Mouse (Mus musculus) stomach, embryonic 16.5 days (tissue): ENCODE data around the gene Gm9758. TPM values are rescaled to one million over a fixed set of nuclear protein-coding genes. Genes with fewer than 3 reads are reported as not detected.
"Not testable (repeated sequence)": the region's sequence is repeated elsewhere in the genome, so short reads cannot be mapped to it uniquely, and the experiment has no call there.

ENCODE experiments used
- ATAC-seq: fragments of 200-750 bp; cut with Nextera tagmentation; 2 replicates; pipeline ENCODE4 v1.8.0; 2017; ENCODE audit warnings: moderate number of reproducible peaks, moderate TSS enrichment; ENCODE audit not compliant: insufficient read depth, low FRiP score
- H3K27ac ChIP-seq: fragments of 300-500 bp; sonication (generic); 2 replicates; pipeline ENCODE4 v1.5.1; 2014; ENCODE audit warnings: low read length
- H3K27me3 ChIP-seq: fragments of 300-500 bp; sonication (generic); 2 replicates; pipeline ENCODE4 v1.6.1; 2014; ENCODE audit warnings: low read length, control low read depth, mixed read lengths; ENCODE audit not compliant: control insufficient read depth, insufficient read depth
- H3K36me3 ChIP-seq: fragments of 300-500 bp; sonication (generic); 2 replicates; pipeline ENCODE4 v1.6.1; 2014; ENCODE audit warnings: low read length; ENCODE audit not compliant: control insufficient read depth, insufficient read depth
- H3K4me1 ChIP-seq: fragments of 300-500 bp; sonication (generic); 2 replicates; pipeline ENCODE4 v1.6.1; 2014; ENCODE audit warnings: low read length, control low read depth, mixed read lengths; ENCODE audit not compliant: control insufficient read depth, insufficient read depth
- H3K4me2 ChIP-seq: fragments of 300-500 bp; sonication (generic); 2 replicates; pipeline ENCODE4 v1.6.1; 2014; ENCODE audit warnings: low read depth, low read length, mixed read lengths
- H3K4me3 ChIP-seq: fragments of 300-500 bp; sonication (generic); replicated peaks from 2 replicates; pipeline ENCODE4 v1.5.1; 2014; ENCODE audit warnings: mild to moderate bottlenecking, low read length
- H3K9ac ChIP-seq: fragments of 300-500 bp; sonication (generic); 2 replicates; pipeline ENCODE4 v1.6.1; 2014; ENCODE audit warnings: low read length
- H3K9me3 ChIP-seq: fragments of 300-500 bp; sonication (generic); replicated peaks from 2 replicates; pipeline ENCODE4 v1.6.1; 2016; ENCODE audit warnings: low read length, control low read depth; ENCODE audit not compliant: control insufficient read depth
- WGBS: fragments of 180-500 bp; shearing (Covaris S2); extraction: QIAGEN DNeasy Blood & Tissue Kit; methylation state at CpG from one replicate; pipeline ENCODE4 v1.1.7; 2014; 5-methylcytosine and 5-hydroxymethylcytosine counted together
- polyA plus RNA-seq: library from polyadenylated mRNA; unstranded; fragments of >200 nt; fragmentation: Nextera tagmentation; extraction: Ambion mirVana; gene quantifications from 2 replicates; pipeline ENCODE4 v1.2.1, GENCODE M21; 2015

Gm9758 gene
- polyA plus RNA-seq, 1 experiment from 2014 or later: not detected

DNA sequence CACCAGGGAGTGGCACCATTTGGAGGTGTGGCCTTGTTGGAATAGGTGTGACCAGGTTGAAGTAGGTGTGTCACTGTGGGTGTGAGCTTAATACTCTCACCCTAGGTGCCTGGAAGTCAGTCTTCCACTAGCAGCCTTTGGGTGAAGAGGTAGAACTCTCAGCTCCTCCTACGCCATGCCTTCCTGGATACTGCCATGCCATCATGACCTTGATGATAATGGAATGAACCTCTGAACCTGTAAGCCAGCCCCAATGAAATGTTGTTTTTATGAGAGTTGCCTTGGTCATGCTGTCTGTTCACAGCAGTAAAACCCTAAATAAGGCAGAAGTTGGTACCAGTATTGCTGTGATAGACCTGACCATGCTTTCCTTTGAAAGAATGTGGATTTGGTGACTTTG lies 26.3 kb upstream of the Gm9758 start:
- H3K36me3 ChIP-seq, H3K27me3 ChIP-seq, H3K27ac ChIP-seq, H3K4me1 ChIP-seq, H3K9ac ChIP-seq, H3K4me2 ChIP-seq, H3K4me3 ChIP-seq, H3K9me3 ChIP-seq, ATAC-seq: not testable (repeated sequence)
- WGBS: 87% methylated on average over 1 of the region's 1 CpGs

DNA sequence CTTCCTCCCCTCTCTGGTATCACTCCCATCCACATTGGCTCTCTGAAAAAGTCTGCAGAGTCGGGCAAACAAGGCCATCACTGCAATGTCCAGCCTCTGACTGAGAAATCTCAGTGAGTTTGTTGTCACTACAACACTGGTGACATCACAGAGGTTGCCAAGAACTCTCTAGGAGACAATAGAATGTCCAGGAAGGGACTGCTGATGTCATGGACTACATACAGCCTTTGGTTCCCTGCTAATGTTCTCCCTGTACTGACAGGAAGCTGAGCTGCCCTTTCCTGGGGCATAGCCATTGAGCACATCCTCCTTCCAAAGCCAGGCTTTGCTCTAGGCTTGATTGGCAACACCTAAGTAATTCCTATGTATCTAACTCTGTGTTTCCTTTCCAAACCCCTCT lies 23.6 kb upstream of the Gm9758 start, which contains the start of gene Speer4e:
Gene Speer4e, minus strand, starts transcription at position 101 of the 400 bp plus-strand sequence.
- H3K36me3 ChIP-seq, H3K9ac ChIP-seq, H3K9me3 ChIP-seq, H3K27me3 ChIP-seq, H3K4me1 ChIP-seq, H3K4me3 ChIP-seq, H3K4me2 ChIP-seq, ATAC-seq, H3K27ac ChIP-seq: not testable (repeated sequence)
- 56% methylated on average over 1 of the region's 1 CpGs for WGBS

DNA sequence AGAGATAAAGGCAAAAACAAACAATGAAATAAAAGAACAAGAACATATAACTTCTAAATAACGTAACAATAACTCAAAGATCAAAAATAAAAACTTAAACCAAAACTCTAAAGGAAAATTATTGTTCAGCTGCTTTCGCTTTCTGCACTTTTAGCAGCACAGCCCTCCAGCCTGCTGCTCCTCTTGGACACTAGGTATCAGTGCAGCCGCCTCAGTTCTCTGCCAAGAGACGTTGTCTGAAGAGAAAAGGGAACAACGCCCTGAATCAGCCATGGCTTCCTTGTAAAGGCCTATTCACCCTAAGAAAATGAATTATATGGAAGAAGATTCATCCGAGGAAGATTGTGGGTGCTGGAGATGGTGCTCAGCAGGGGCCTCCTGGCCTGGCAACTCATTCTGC lies 19.0 kb upstream of the Gm9758 start:
- H3K9ac ChIP-seq, H3K4me1 ChIP-seq, H3K4me2 ChIP-seq, ATAC-seq, H3K27ac ChIP-seq, H3K27me3 ChIP-seq, H3K4me3 ChIP-seq, H3K9me3 ChIP-seq, H3K36me3 ChIP-seq: not testable (repeated sequence)
- WGBS: 75% methylated on average over 5 of the region's 6 CpGs

DNA sequence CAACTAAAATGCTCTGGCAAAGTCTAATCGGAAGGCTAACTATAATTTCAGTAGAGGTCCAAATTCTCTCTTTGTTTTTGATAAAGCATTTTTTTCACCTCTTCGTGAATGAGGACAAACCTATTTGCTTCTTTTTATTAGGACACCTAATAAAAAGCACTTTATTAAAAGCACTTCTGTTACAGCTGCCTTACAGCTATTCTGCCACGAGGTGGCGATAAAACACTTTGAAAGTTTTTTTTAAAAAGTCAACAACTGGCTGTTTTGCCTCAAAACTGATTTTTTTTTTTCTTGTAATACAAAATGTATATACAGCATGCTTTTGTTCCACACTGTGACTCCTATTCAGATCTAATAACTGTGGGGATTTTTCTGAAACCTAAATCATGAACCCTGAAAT lies 12.3 kb upstream of the Gm9758 start:
- 26% methylated on average over 4 of the region's 4 CpGs for WGBS
- H3K4me3 ChIP-seq, H3K4me2 ChIP-seq, H3K9me3 ChIP-seq, H3K27me3 ChIP-seq, H3K27ac ChIP-seq, H3K4me1 ChIP-seq, H3K9ac ChIP-seq, ATAC-seq, H3K36me3 ChIP-seq: not testable (repeated sequence)

DNA sequence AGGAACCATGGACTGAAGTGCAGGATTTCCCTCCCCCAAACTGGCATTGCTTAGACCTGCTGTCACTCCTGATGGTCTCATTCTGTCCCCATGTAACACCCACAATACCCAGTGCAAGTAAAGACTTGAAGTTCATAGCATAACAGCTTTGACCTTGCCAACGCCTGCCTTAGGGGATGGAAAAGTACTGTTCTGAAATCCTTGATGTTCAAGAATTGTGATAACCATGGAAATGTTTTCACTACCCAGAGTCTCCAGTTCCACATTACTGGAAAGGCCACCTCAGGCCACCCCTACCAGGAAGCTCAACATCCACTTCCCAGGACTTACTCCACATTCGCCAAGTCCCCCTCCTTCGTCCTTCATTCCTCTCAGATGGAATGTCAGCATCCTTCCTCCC lies 338 bp downstream of the Gm9758 start:
- H3K27me3 ChIP-seq, H3K36me3 ChIP-seq, ATAC-seq, H3K9me3 ChIP-seq, H3K4me3 ChIP-seq, H3K27ac ChIP-seq, H3K4me2 ChIP-seq, H3K9ac ChIP-seq, H3K4me1 ChIP-seq: not testable (repeated sequence)
- WGBS: 64% methylated on average over 2 of the region's 3 CpGs

DNA sequence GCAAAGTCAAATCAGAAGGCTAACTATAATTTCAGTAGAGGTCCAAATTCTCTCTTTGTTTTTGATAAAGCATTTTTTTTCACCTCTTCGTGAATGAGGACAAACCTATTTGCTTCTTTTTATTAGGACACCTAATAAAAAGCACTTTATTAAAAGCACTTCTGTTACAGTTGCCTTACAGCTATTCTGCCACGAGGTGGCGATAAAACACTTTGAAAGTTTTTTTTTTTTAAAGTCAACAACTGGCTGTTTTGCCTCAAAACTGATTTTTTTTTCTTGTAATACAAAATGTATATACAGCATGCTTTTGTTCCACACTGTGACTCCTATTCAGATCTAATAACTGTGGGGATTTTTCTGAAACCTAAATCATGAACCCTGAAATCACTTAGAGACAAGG lies 11.2 kb downstream of the Gm9758 start:
- H3K4me2 ChIP-seq, H3K9me3 ChIP-seq, H3K4me1 ChIP-seq, ATAC-seq, H3K27me3 ChIP-seq, H3K27ac ChIP-seq, H3K36me3 ChIP-seq, H3K4me3 ChIP-seq, H3K9ac ChIP-seq: not testable (repeated sequence)
- WGBS: 11% methylated on average over 3 of the region's 3 CpGs

DNA sequence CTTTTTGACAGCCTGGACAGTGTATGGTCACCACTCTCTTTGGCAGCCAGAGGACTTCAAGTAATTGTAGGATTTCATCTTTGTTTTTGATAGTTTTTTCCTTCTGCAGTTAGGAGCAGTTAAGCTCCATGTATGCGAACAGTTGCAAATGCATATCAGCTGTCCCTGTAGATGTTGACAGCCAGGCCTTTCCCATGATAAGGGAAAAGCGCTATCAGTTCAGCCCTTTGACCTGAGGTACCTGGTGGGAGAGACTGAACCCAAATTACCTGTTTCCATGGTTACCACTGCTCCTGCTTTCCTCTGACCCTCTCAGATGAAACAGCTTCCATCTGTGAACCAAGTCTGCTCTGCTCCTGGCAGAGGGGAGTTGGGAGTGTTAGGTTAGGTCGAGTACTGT lies 22.5 kb downstream of the Gm9758 start:
- Histone ChIP-seq H3K9me3 (no peaks in the 10 kb centered on the region), H3K36me3 (no peaks in the 10 kb centered on the region), H3K4me3 (no peak overlapping the region), H3K9ac (no peak overlapping the region), H3K4me1 (no peaks in the 10 kb centered on the region), H3K4me2 (no peak overlapping the region), H3K27me3 (no peaks in the 10 kb centered on the region), H3K27ac (no peak overlapping the region)
- no peak for ATAC-seq
- 47% methylated on average over 3 of the region's 3 CpGs for WGBS

DNA sequence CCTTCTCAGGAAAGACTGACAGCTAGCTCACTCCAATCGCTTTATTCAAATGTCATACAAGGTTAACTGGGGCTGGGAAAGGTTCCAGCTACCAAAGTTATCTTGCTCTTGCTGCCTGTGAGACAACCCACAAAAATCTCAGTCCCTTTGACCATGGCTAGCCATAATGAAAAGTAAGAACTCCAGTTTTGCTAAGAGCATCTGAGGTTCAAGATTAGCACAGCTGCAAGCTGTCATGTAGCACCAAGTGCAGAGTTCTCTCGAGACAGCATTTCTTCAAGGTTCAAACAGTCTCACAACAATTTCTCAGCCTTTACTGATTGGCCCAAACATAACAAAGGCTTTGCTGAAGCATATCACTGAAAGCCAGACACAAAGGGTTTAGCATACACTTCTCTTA lies 29.4 kb downstream of the Gm9758 start:
- WGBS: 45% methylated on average over 1 of the region's 2 CpGs
- ATAC-seq, H3K36me3 ChIP-seq, H3K4me2 ChIP-seq, H3K9me3 ChIP-seq, H3K27ac ChIP-seq, H3K4me3 ChIP-seq, H3K9ac ChIP-seq, H3K4me1 ChIP-seq, H3K27me3 ChIP-seq: not testable (repeated sequence)
